Mouse (Mus musculus): Measurements from ENCODE around the gene Ankrd44.

GRCm38 (mm10) chr1:54771471-54771870 lies 154.7 kb downstream of the Ankrd44 start:
- TF ChIP-seq CTCF (IDR thresholded peaks at IDR 0.05; ENCODE audit: borderline replicate concordance, insufficient read depth, low read depth, low read length) (no peak), POLR2A (IDR thresholded peaks at IDR 0.05; ENCODE audit: borderline replicate concordance, insufficient read depth, low read length) (no peak)
